Mouse (Mus musculus): ENCODE data around the gene Capn9. TPM values are rescaled to one million over a fixed set of nuclear protein-coding genes. Genes with fewer than 3 reads are reported as not detected.

The Capn9 gene
- polyA plus RNA-seq, 1 experiment from 2014 or later = not detected

DNA sequence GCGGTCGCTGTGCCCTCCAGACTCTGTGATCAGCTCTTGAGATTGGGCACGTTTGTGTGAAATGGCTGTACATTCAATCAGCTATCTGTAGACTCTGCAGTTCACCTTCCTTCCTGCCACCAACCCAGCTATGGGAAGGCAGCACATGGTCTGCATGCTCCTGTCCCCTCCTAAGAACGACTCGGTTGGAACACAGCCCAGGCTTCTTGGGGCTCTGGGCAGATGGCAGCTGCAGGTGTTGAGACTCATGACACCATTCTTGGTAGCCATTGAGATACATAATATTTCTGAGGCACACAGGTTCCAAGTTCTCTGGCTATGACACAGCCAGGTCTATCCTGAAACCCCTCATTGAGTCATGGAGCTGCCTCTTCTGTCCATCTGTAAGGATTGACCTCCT is 32.6 kb upstream of the Capn9 start:
- no peak overlapping the region for H3K27ac ChIP-seq (ENCODE audit: low read depth, low read length)
- no peaks in the 10 kb centered on the region for H3K4me1 ChIP-seq (ENCODE audit: control insufficient read depth, insufficient read depth, low read length)
- no peak overlapping the region for H3K9ac ChIP-seq (ENCODE audit: low read length)
- H3K27me3 ChIP-seq (ENCODE audit: control insufficient read depth, insufficient read depth, low read length) = no peaks in the 10 kb centered on the region
- DNase-seq (ENCODE audit: low spot score) (no peak), ATAC-seq (ENCODE audit: insufficient read depth, low FRiP score, low TSS enrichment) (no peak)
- peaks cover 14% of the 10 kb centered on the region for H3K36me3 ChIP-seq (ENCODE audit: control insufficient read depth, insufficient read depth, low read length)
- no peak overlapping the region for H3K4me3 ChIP-seq (ENCODE audit: low read depth, low read length)
- H3K9me3 ChIP-seq (ENCODE audit: control insufficient read depth, low read length) = no peaks in the 10 kb centered on the region
- WGBS = 96% methylated on average over 5 of the region's 5 CpGs
- H3K4me2 ChIP-seq (ENCODE audit: low read depth) = no peak overlapping the region

DNA sequence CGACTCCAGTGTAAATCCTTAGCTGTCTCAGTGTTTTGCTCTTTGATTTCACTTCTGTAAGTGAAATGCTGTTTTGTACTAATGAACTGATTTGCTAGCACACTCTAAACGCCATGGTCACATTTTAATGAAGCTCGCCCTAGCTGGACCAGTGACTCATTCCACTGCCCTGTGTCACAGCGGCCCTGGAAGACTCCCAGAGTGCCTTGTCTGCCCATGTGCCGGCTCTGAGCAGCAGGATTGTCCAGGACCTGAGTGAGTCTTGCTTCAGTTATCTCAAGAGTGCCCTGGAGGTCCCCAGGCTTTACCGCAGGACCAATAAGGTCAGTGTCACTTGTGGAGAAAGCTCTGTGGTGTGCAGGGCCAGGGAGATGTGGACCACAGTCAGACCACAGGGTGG is 29.5 kb upstream of the Capn9 start:
- H3K9ac ChIP-seq (ENCODE audit: low read length) = no peak overlapping the region
- peaks cover 27% of the 10 kb centered on the region for H3K36me3 ChIP-seq (ENCODE audit: control insufficient read depth, insufficient read depth, low read length)
- no peak for ATAC-seq (ENCODE audit: insufficient read depth, low FRiP score, low TSS enrichment)

GRCm38 (mm10) chr8:124546815-124547214 is 29.1 kb upstream of the Capn9 start:
- Histone ChIP-seq H3K36me3 (ENCODE audit: control insufficient read depth, insufficient read depth, low read length) (peaks cover 27% of the 10 kb centered on the region), H3K4me2 (ENCODE audit: low read depth) (no peak overlapping the region), H3K9ac (ENCODE audit: low read length) (no peak overlapping the region), H3K4me3 (ENCODE audit: low read depth, low read length) (no peak overlapping the region), H3K9me3 (ENCODE audit: control insufficient read depth, low read length) (no peaks in the 10 kb centered on the region), H3K27ac (ENCODE audit: low read depth, low read length) (no peak overlapping the region), H3K4me1 (ENCODE audit: control insufficient read depth, insufficient read depth, low read length) (no peaks in the 10 kb centered on the region), H3K27me3 (ENCODE audit: control insufficient read depth, insufficient read depth, low read length) (no peaks in the 10 kb centered on the region)
- 92% methylated on average over 7 of the region's 7 CpGs for WGBS
- ATAC-seq (ENCODE audit: insufficient read depth, low FRiP score, low TSS enrichment) (no peak), DNase-seq (ENCODE audit: low spot score) (no peak)

More for the DNA sequence above, 29.5 kb upstream of the Capn9 start:
- WGBS = 91% methylated on average over 6 of the region's 6 CpGs
- H3K4me1 ChIP-seq (ENCODE audit: control insufficient read depth, insufficient read depth, low read length) = no peaks in the 10 kb centered on the region
- H3K9me3 ChIP-seq (ENCODE audit: control insufficient read depth, low read length) = no peaks in the 10 kb centered on the region
- H3K27me3 ChIP-seq (ENCODE audit: control insufficient read depth, insufficient read depth, low read length) = no peaks in the 10 kb centered on the region
- H3K4me2 ChIP-seq (ENCODE audit: low read depth) = no peak overlapping the region
- H3K27ac ChIP-seq (ENCODE audit: low read depth, low read length) = no peak overlapping the region
- H3K4me3 ChIP-seq (ENCODE audit: low read depth, low read length) = no peak overlapping the region
- DNase-seq (ENCODE audit: low spot score) = no peak

- Histone ChIP-seq H3K4me3 (ENCODE audit: low read depth, low read length) (no peak overlapping the region), H3K27me3 (ENCODE audit: control insufficient read depth, insufficient read depth, low read length) (no peaks in the 10 kb centered on the region), H3K9ac (ENCODE audit: low read length) (no peak overlapping the region), H3K4me2 (ENCODE audit: low read depth) (no peak overlapping the region), H3K27ac (ENCODE audit: low read depth, low read length) (no peak overlapping the region), H3K9me3 (ENCODE audit: control insufficient read depth, low read length) (no peaks in the 10 kb centered on the region), H3K36me3 (ENCODE audit: control insufficient read depth, insufficient read depth, low read length) (peaks cover 28% of the 10 kb centered on the region), H3K4me1 (ENCODE audit: control insufficient read depth, insufficient read depth, low read length) (no peaks in the 10 kb centered on the region)
- WGBS = 68% methylated on average over 11 of the region's 11 CpGs
- no peak for ATAC-seq (ENCODE audit: insufficient read depth, low FRiP score, low TSS enrichment)
- no peak for DNase-seq (ENCODE audit: low spot score)
Measured at GRCm38 (mm10) chr8:124547269-124547668, 28.6 kb upstream of the Capn9 start.

- Histone ChIP-seq H3K9ac (ENCODE audit: low read length) (no peak overlapping the region), H3K4me1 (ENCODE audit: control insufficient read depth, insufficient read depth, low read length) (no peaks in the 10 kb centered on the region), H3K4me2 (ENCODE audit: low read depth) (no peak overlapping the region), H3K9me3 (ENCODE audit: control insufficient read depth, low read length) (no peaks in the 10 kb centered on the region), H3K4me3 (ENCODE audit: low read depth, low read length) (no peak overlapping the region), H3K27me3 (ENCODE audit: control insufficient read depth, insufficient read depth, low read length) (no peaks in the 10 kb centered on the region), H3K27ac (ENCODE audit: low read depth, low read length) (no peak overlapping the region), H3K36me3 (ENCODE audit: control insufficient read depth, insufficient read depth, low read length) (peaks cover 27% of the 10 kb centered on the region)
- DNase-seq (ENCODE audit: low spot score) (no peak), ATAC-seq (ENCODE audit: insufficient read depth, low FRiP score, low TSS enrichment) (no peak)
- WGBS = 88% methylated on average over 1 of the region's 1 CpGs
Measured at GRCm38 (mm10) chr8:124548187-124548586, 27.7 kb upstream of the Capn9 start.

- 91% methylated on average over 15 of the region's 15 CpGs for WGBS
- no peak overlapping the region for H3K27ac ChIP-seq (ENCODE audit: low read depth, low read length)
- H3K4me2 ChIP-seq (ENCODE audit: low read depth) = no peak overlapping the region
- no peaks in the 10 kb centered on the region for H3K4me1 ChIP-seq (ENCODE audit: control insufficient read depth, insufficient read depth, low read length)
- peaks cover 22% of the 10 kb centered on the region for H3K36me3 ChIP-seq (ENCODE audit: control insufficient read depth, insufficient read depth, low read length)
- H3K4me3 ChIP-seq (ENCODE audit: low read depth, low read length) = no peak overlapping the region
- H3K9me3 ChIP-seq (ENCODE audit: control insufficient read depth, low read length) = no peaks in the 10 kb centered on the region
- DNase-seq (ENCODE audit: low spot score) (no peak), ATAC-seq (ENCODE audit: insufficient read depth, low FRiP score, low TSS enrichment) (no peak)
- no peaks in the 10 kb centered on the region for H3K27me3 ChIP-seq (ENCODE audit: control insufficient read depth, insufficient read depth, low read length)
- H3K9ac ChIP-seq (ENCODE audit: low read length) = no peak overlapping the region
Measured at GRCm38 (mm10) chr8:124551011-124551661, 24.8 kb upstream of the Capn9 start.

GRCm38 (mm10) chr8:124555113-124555750 is 20.7 kb upstream of the Capn9 start:
- H3K27me3 ChIP-seq (ENCODE audit: control insufficient read depth, insufficient read depth, low read length) = no peaks in the 10 kb centered on the region
- no peaks in the 10 kb centered on the region; the same call in 1 of the 2 replicates for H3K4me1 ChIP-seq (ENCODE audit: control insufficient read depth, insufficient read depth, low read length)
- ATAC-seq (ENCODE audit: insufficient read depth, low FRiP score, low TSS enrichment) (no peak), DNase-seq (ENCODE audit: low spot score) (no peak)
- H3K27ac ChIP-seq (ENCODE audit: low read depth, low read length) = no peak overlapping the region
- peaks cover 7% of the 10 kb centered on the region for H3K36me3 ChIP-seq (ENCODE audit: control insufficient read depth, insufficient read depth, low read length)
- no peak overlapping the region for H3K4me3 ChIP-seq (ENCODE audit: low read depth, low read length)
- no peaks in the 10 kb centered on the region for H3K9me3 ChIP-seq (ENCODE audit: control insufficient read depth, low read length)
- no peak overlapping the region for H3K4me2 ChIP-seq (ENCODE audit: low read depth)
- H3K9ac ChIP-seq (ENCODE audit: low read length) = no peak overlapping the region
- WGBS = 85% methylated on average over 7 of the region's 7 CpGs

DNA sequence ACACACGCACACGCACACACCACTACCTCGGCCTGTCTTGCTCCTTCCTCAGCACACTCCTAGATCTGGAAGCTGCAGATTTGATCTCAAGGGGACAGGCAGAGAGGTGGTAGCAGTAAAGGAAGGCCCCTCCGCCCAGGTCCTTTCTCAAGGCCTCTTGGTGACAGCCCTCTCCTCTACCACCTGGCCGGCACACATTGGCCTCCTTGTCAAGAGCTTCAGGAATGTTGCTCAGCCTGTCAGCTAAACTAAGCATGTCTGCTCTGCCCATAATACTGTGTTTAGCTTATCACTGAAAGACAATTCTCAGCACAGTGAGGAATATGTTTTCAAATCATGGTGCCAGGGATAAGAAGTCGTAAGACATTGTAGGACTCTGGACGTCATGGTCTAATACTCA is 19.7 kb upstream of the Capn9 start:
- Histone ChIP-seq H3K27ac (ENCODE audit: low read depth, low read length) (no peak overlapping the region), H3K4me2 (ENCODE audit: low read depth) (no peak overlapping the region), H3K9ac (ENCODE audit: low read length) (no peak overlapping the region), H3K4me3 (ENCODE audit: low read depth, low read length) (no peak overlapping the region), H3K36me3 (ENCODE audit: control insufficient read depth, insufficient read depth, low read length) (peaks cover 3% of the 10 kb centered on the region), H3K9me3 (ENCODE audit: control insufficient read depth, low read length) (no peaks in the 10 kb centered on the region), H3K4me1 (ENCODE audit: control insufficient read depth, insufficient read depth, low read length) (no peaks in the 10 kb centered on the region; the same call in 1 of the 2 replicates), H3K27me3 (ENCODE audit: control insufficient read depth, insufficient read depth, low read length) (no peaks in the 10 kb centered on the region)
- ATAC-seq (ENCODE audit: insufficient read depth, low FRiP score, low TSS enrichment) (no peak), DNase-seq (ENCODE audit: low spot score) (no peak)
- 85% methylated on average over 7 of the region's 7 CpGs for WGBS

- DNase-seq (ENCODE audit: low spot score) (peak; percentile 67), ATAC-seq (ENCODE audit: insufficient read depth, low FRiP score, low TSS enrichment) (no peak)
- Histone ChIP-seq H3K27me3 (ENCODE audit: control insufficient read depth, insufficient read depth, low read length) (no peaks in the 10 kb centered on the region), H3K4me1 (ENCODE audit: control insufficient read depth, insufficient read depth, low read length) (no peaks in the 10 kb centered on the region; the same call in 1 of the 2 replicates), H3K4me2 (ENCODE audit: low read depth) (no peak overlapping the region), H3K27ac (ENCODE audit: low read depth, low read length) (no peak overlapping the region), H3K9ac (ENCODE audit: low read length) (no peak overlapping the region), H3K9me3 (ENCODE audit: control insufficient read depth, low read length) (no peaks in the 10 kb centered on the region), H3K36me3 (ENCODE audit: control insufficient read depth, insufficient read depth, low read length) (peaks cover 2% of the 10 kb centered on the region; the same call in 1 of the 2 replicates), H3K4me3 (ENCODE audit: low read depth, low read length) (no peak overlapping the region)
- 57% methylated on average over 13 of the region's 13 CpGs for WGBS
Measured at GRCm38 (mm10) chr8:124556658-124557057, 19.3 kb upstream of the Capn9 start.

All from neural tube, embryonic 11.5 days (tissue).